In the genomic region with DNA sequence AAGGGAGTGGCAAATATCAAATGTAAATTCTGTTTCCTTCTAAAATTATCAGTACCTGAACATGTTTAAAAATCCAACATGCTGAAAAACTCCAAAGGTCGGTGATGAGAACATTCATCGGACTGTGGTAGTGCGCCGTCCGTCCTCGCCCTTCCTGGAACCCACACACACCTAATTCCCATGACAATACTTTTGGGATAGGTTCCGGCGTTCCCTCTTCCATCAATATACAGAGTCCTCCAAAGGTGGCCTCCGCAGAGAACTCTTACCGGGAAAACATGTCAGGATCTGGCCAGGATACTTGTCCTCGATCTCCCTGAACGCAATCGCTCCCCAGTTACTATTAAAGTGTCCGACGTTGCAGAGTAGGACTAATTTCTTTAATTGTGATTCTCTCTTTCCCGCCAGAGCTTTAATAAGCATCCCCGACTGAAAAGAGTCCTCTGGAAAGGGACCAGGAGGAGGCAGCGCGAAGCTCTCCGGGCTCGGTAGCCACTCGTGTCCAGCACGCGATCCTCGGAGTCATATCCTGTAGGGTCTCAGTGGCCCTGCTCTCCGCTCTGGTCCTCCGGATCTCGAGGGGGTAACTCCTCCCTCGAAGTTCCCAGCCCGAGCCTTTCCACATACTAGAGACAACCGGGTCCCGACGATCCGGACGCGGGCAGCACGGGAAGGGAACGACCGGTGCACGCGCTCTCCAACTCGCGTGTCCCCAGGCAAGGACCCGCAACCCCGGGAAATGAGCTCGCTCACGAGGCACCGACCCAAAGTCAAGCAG, we compare ENCODE assay signal across 7 mouse cellular contexts. TPM values are rescaled to one million over a fixed set of nuclear protein-coding genes. Genes with fewer than 3 reads are reported as not detected.
DNase-seq lines count a peak whose midpoint lies in the region; ATAC-seq and TF ChIP-seq lines count a peak whose summit lies in the region.

No protein-coding gene starts in this region.

- H3K4me3 ChIP-seq in lung, embryonic 14.5 days (ENCODE audit: low read depth, low read length): peak overlapping the region; percentile 67

- H3K36me3 ChIP-seq in lung, embryonic 14.5 days (ENCODE audit: insufficient read depth): no peaks in the 10 kb centered on the region

- peak overlapping the region; percentile 77 for H3K27ac ChIP-seq in lung, embryonic 14.5 days (ENCODE audit: low read depth)

- peaks cover 3% of the 10 kb centered on the region for H3K27me3 ChIP-seq in lung, embryonic 14.5 days (ENCODE audit: insufficient read depth, low read length)

- WGBS in lung, embryonic 14.5 days: under 1% methylated on average over 48 of the region's 48 CpGs

- H3K4me1 ChIP-seq in lung, embryonic 14.5 days (ENCODE audit: insufficient read depth): peaks cover 8% of the 10 kb centered on the region

- no peak for TF ChIP-seq CTCF in lung, embryonic 14.5 days (IDR thresholded peaks at IDR 0.05; ENCODE audit: low read depth)

- peak; percentile 70 for ATAC-seq in lung, embryonic 14.5 days (ENCODE audit: insufficient read depth)
- ATAC-seq in common myeloid progenitor, adult 5-6 weeks (replicated peaks; ENCODE audit: low read depth, poor library complexity, severe bottlenecking): peak; percentile 55
- ATAC-seq in hematopoietic stem cell, adult 5-6 weeks (replicated peaks in 1 of 2; ENCODE audit: insufficient read depth in 1 of 2, low FRiP score in 2 of 2, low TSS enrichment in 1 of 2, low read depth in 1 of 2, poor library complexity in 2 of 2, severe bottlenecking in 2 of 2): peak; percentile 24 to 50
- ATAC-seq in megakaryocyte, adult 5-6 weeks (ENCODE audit: poor library complexity, severe bottlenecking): peak; percentile 61

- DNase-seq in lung, embryonic 14.5 days: peak; percentile 63
- DNase-seq in lung, postnatal 36 days: no peak
- DNase-seq in urinary bladder, postnatal 25 days (ENCODE audit: low spot score): no peak
- DNase-seq in thymus, adult 18-20 months: no peak

- no peaks in the 10 kb centered on the region for H3K9me3 ChIP-seq in lung, embryonic 14.5 days (ENCODE audit: low read depth, low read length)

- H3K4me2 ChIP-seq in lung, embryonic 14.5 days: peak overlapping the region; percentile 79

- peak overlapping the region; percentile 65 for H3K9ac ChIP-seq in lung, embryonic 14.5 days

RNA-seq across cellular contexts. Expression of gene Wdr43, which starts 17.6 kb away (rescaled TPM):
- polyA plus RNA-seq in lung, embryonic 14.5 days (2014; fragmentation: Nextera tagmentation; extraction: Ambion mirVana): 95.5 and 102 TPM in 2 replicates
- total RNA-seq in common myeloid progenitor, adult 5-6 weeks (2017): 344 and 391 TPM in 2 replicates
- total RNA-seq in hematopoietic stem cell, adult 5-6 weeks (2017): 292 and 334 TPM in 2 replicates
- 25.9 and 29.4 TPM in 2 replicates for total RNA-seq in megakaryocyte, adult 5-6 weeks (2015)
- 75.9 and 89.8 TPM in 2 replicates for total RNA-seq in megakaryocyte, adult 5-6 weeks (2017)

RNA-seq across cellular contexts. Expression of gene Spdya, which starts 46.2 kb away (rescaled TPM):
- polyA plus RNA-seq in lung, embryonic 14.5 days (2014; fragmentation: Nextera tagmentation; extraction: Ambion mirVana): 0.57 and 1.0 TPM in 2 replicates
- not detected in 2 replicates for total RNA-seq in common myeloid progenitor, adult 5-6 weeks (2017)
- not detected in 2 replicates for total RNA-seq in hematopoietic stem cell, adult 5-6 weeks (2017)
- not detected in 2 replicates for total RNA-seq in megakaryocyte, adult 5-6 weeks (2015)
- total RNA-seq in megakaryocyte, adult 5-6 weeks (2017): not detected in 2 replicates
